Mouse (Mus musculus) skeletal muscle tissue, postnatal 0 days (tissue): ENCODE results near the gene Gfap. TPM values are rescaled to one million over a fixed set of nuclear protein-coding genes. Genes with fewer than 3 reads are reported as not detected.

Source experiments
- polyA plus RNA-seq: library from polyadenylated mRNA; unstranded; fragments of >200 nt; fragmentation: Nextera tagmentation; extraction: Ambion mirVana; gene quantifications from 2 replicates; pipeline ENCODE4 v1.2.1, GENCODE M21; 2015

The Gfap gene
- polyA plus RNA-seq = 0.11 and 0.14 TPM in 2 replicates

GRCm38 (mm10) chr11:102900763-102901162 is at the start of gene Gfap:
Gfap (minus strand) TSS chr11:102900912.

GRCm38 (mm10) chr11:102946265-102946991 is 45.7 kb upstream of the Gfap start, which contains the start of gene C1ql1:
C1ql1 (minus strand) TSS chr11:102946688.

GRCm38 (mm10) chr11:102924557-102925350 is 24.0 kb upstream of the Gfap start, which contains the start of gene Kif18b:
Kif18b (minus strand) TSS chr11:102925124.

GRCm38 (mm10) chr11:102884616-102885219 is 16.0 kb downstream of the Gfap start, which contains the start of gene Fam187a:
Fam187a (plus strand) TSS chr11:102885169.

GRCm38 (mm10) chr11:102880585-102881313 is 20.0 kb downstream of the Gfap start, which contains the start of the genes Eftud2 and Ccdc103:
Eftud2 (minus strand) TSS chr11:102880985.
Ccdc103 (plus strand) TSS chr11:102881204.

Other genes starting within 250 kb of the Gfap start
- gene Meioc, start 237.2 kb downstream of the Gfap start, polyA plus RNA-seq = 0.28 and 0.71 TPM in 2 replicates
- gene Ccdc43, start 203.1 kb downstream of the Gfap start, polyA plus RNA-seq = 83.0 and 84.0 TPM in 2 replicates
- 1.1 and 1.5 TPM in 2 replicates for gene Adam11, start 139.5 kb downstream of the Gfap start, polyA plus RNA-seq
- 22.0 and 24.4 TPM in 2 replicates for gene Gjc1, start 81.2 kb downstream of the Gfap start, polyA plus RNA-seq
- 4.5 and 5.5 TPM in 2 replicates for gene Higd1b, start 65.1 kb downstream of the Gfap start, polyA plus RNA-seq
- gene Eftud2, start 19.9 kb downstream of the Gfap start, polyA plus RNA-seq = 49.2 and 50.3 TPM in 2 replicates
- 0.17 and 0.21 TPM in 2 replicates for gene Ccdc103, start 19.7 kb downstream of the Gfap start, polyA plus RNA-seq
- not detected in 2 replicates for gene Fam187a, start 15.7 kb downstream of the Gfap start, polyA plus RNA-seq
- 1.4 and 2.1 TPM in 2 replicates for gene Kif18b, start 24.2 kb upstream of the Gfap start, polyA plus RNA-seq
- 0.45 and 0.55 TPM in 2 replicates for gene C1ql1, start 45.8 kb upstream of the Gfap start, polyA plus RNA-seq
- 40.2 and 42.3 TPM in 2 replicates for gene Nmt1, start 127.3 kb upstream of the Gfap start, polyA plus RNA-seq
- gene Dcakd, start 127.4 kb upstream of the Gfap start, polyA plus RNA-seq = 46.0 and 51.7 TPM in 2 replicates
- 2.5 and 2.6 TPM in 2 replicates for gene Plcd3, start 200.7 kb upstream of the Gfap start, polyA plus RNA-seq
- 21.2 and 50.0 TPM in 2 replicates for gene Acbd4, start 200.8 kb upstream of the Gfap start, polyA plus RNA-seq
- gene Hexim1, start 215.3 kb upstream of the Gfap start, polyA plus RNA-seq = 5.5 and 6.1 TPM in 2 replicates
- 9.1 and 10.1 TPM in 2 replicates for gene Hexim2, start 231.5 kb upstream of the Gfap start, polyA plus RNA-seq